Mouse (Mus musculus) G1E (cell line): ENCODE data around the gene Mgat2.

Experiments
- CTCF ChIP-seq: IDR thresholded peaks from 2 replicates; pipeline ENCODE4 v1.5.1; 2012; ENCODE audit warnings: low read depth, low read length, inconsistent platforms, mixed read lengths
- GATA1 ChIP-seq: IDR thresholded peaks from 2 replicates; pipeline ENCODE4 v1.6.1; 2012; ENCODE audit warnings: borderline replicate concordance, low read length, inconsistent platforms, mixed read lengths
- POLR2AphosphoS5 ChIP-seq: IDR thresholded peaks from 2 replicates; pipeline ENCODE4 v1.6.1; 2012; ENCODE audit warnings: low read depth, low read length, inconsistent platforms; ENCODE audit not compliant: insufficient replicate concordance

- TF ChIP-seq CTCF (no peak), GATA1 (no peak), POLR2AphosphoS5 (no peak)
Observed at GRCm38 (mm10) chr12:69216587-69216986, 32.6 kb downstream of the Mgat2 start.
